Mouse (Mus musculus): Measurements from ENCODE around the gene Vamp1. TPM values are rescaled to one million over a fixed set of nuclear protein-coding genes. Genes with fewer than 3 reads are reported as not detected.

The Vamp1 gene
- total and polyA plus RNA-seq, 3 experiments: 1.9 to 4.6 (median 3.1) TPM

DNA sequence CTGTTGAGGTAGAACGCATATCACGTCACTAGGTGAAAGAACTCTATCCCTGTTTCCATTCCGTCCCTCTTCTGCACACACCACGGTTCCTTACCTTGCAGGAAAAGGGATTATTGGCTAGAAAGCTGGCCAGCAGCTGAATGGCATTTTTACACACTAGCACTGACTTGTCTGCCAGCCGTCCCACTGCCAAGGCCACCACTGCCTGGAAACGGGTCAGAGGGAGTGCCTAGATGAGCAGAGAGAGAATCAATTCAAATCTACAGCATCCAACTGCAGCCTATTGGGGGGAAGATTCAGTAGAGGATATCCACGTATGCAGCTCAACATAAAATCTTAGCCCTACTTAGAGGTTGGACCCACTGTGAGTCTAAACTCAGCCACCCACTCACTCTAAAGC is 35.8 kb upstream of the Vamp1 start:
- no peaks in the 10 kb centered on the region for H3K27me3 ChIP-seq (replicated peaks)
- dilution Hi-C loops (cut with MboI; ENCODE audit: extremely low pct_ligation_motif_present, extremely low pct_unique_long_range_greater_than_20kb, low sequenced_read_pairs) (no loop called here), in situ Hi-C loops (cut with MboI; ENCODE audit: low pct_ligation_motif_present, low pct_unique_long_range_greater_than_20kb, low sequenced_read_pairs) (no loop called here)
- TF ChIP-seq MAZ (IDR thresholded peaks at IDR 0.05; ENCODE audit: low read depth, low read length): no peak
- no peak for TF ChIP-seq POLR2A (IDR thresholded peaks at IDR 0.05; ENCODE audit: low read depth, low read length)
- TF ChIP-seq KAT2A (IDR thresholded peaks at IDR 0.05; ENCODE audit: insufficient replicate concordance, low read length): no peak
- no peak for TF ChIP-seq MYC (IDR thresholded peaks at IDR 0.05; ENCODE audit: low read depth, low read length)
- TF ChIP-seq BHLHE40 (IDR thresholded peaks at IDR 0.05; ENCODE audit: low read depth, low read length): no peak
- no peak for TF ChIP-seq IRF4 (IDR thresholded peaks at IDR 0.05; ENCODE audit: low read depth, low read length)
- TF ChIP-seq USF1 (IDR thresholded peaks at IDR 0.05; ENCODE audit: low read depth, low read length): no peak
- TF ChIP-seq SIN3A (IDR thresholded peaks at IDR 0.05; ENCODE audit: low read length): no peak
- TF ChIP-seq UBTF (IDR thresholded peaks at IDR 0.05; ENCODE audit: low read depth, low read length): no peak
- no peak for DNase-seq (ENCODE audit: extremely low read depth)
- no peak overlapping the region for H3K9ac ChIP-seq (ENCODE audit: insufficient read depth, low read depth)
- H3K9me3 ChIP-seq (replicated peaks; ENCODE audit: low read length): no peaks in the 10 kb centered on the region
- H3K4me1 ChIP-seq (ENCODE audit: control insufficient read depth in 1 of 2, insufficient read depth in 2 of 2): no peaks in the 10 kb centered on the region
- no peak overlapping the region for H3K4me2 ChIP-seq (ENCODE audit: insufficient read depth, low read depth, poor library complexity, severe bottlenecking)
- H3K27ac ChIP-seq (ENCODE audit: insufficient read depth, low read depth): no peak overlapping the region
- no peak overlapping the region for H3K4me3 ChIP-seq (replicated peaks in 1 of 3; ENCODE audit: low read depth in 2 of 3, low read length in 2 of 3, poor library complexity in 1 of 3)
- no peaks in the 10 kb centered on the region for H3K79me2 ChIP-seq (replicated peaks; ENCODE audit: control insufficient read depth, extremely low read depth, insufficient read depth, poor library complexity, severe bottlenecking)
- peaks cover 77 to 91% of the 10 kb centered on the region in 2 experiments for H3K36me3 ChIP-seq (replicated peaks in 1 of 2; ENCODE audit: control insufficient read depth in 1 of 2, insufficient read depth in 1 of 2, low read length in 1 of 2)

- dilution Hi-C loops (cut with MboI; ENCODE audit: extremely low pct_ligation_motif_present, extremely low pct_unique_long_range_greater_than_20kb, low sequenced_read_pairs): no loop called here
- TF ChIP-seq BHLHE40 (IDR thresholded peaks at IDR 0.05; ENCODE audit: low read depth, low read length) (no peak), SMC3 (IDR thresholded peaks at IDR 0.05; ENCODE audit: low read depth, low read length) (no peak), NRF1 (IDR thresholded peaks at IDR 0.05; ENCODE audit: low read depth, low read length) (no peak), USF2 (conservative IDR thresholded peaks at IDR 0.05; ENCODE audit: low read depth, low read length) (no peak), PAX5 (IDR thresholded peaks at IDR 0.05; ENCODE audit: low read length) (no peak), MAFK (IDR thresholded peaks at IDR 0.05; ENCODE audit: insufficient replicate concordance, low read length) (no peak), ZNF384 (IDR thresholded peaks at IDR 0.05; ENCODE audit: low read depth, low read length) (no peak), NELFE (IDR thresholded peaks at IDR 0.05; ENCODE audit: low read depth, low read length) (no peak), CTCF (conservative IDR thresholded peaks at IDR 0.05 in 1 of 2, IDR thresholded peaks at IDR 0.05 in 1 of 2; ENCODE audit: low read depth in 2 of 2, low read length in 2 of 2) (no peak), MAZ (IDR thresholded peaks at IDR 0.05; ENCODE audit: low read depth, low read length) (no peak), USF1 (IDR thresholded peaks at IDR 0.05; ENCODE audit: low read depth, low read length) (no peak), SIN3A (IDR thresholded peaks at IDR 0.05; ENCODE audit: low read length) (no peak), POLR2AphosphoS2 (IDR thresholded peaks at IDR 0.05; ENCODE audit: low read depth, low read length) (no peak), RCOR1 (conservative IDR thresholded peaks at IDR 0.05; ENCODE audit: low read depth, low read length) (no peak), UBTF (IDR thresholded peaks at IDR 0.05; ENCODE audit: low read depth, low read length) (no peak), CHD1 (IDR thresholded peaks at IDR 0.05; ENCODE audit: low read depth, low read length) (no peak), JUN (IDR thresholded peaks at IDR 0.05; ENCODE audit: insufficient read depth, low read depth, low read length) (no peak), TBP (conservative IDR thresholded peaks at IDR 0.05; ENCODE audit: low read depth, low read length) (no peak), E2F4 (IDR thresholded peaks at IDR 0.05; ENCODE audit: insufficient replicate concordance, low read depth, low read length) (no peak)
- no peaks in the 10 kb centered on the region for H3K79me2 ChIP-seq (replicated peaks; ENCODE audit: control insufficient read depth, extremely low read depth, insufficient read depth, poor library complexity, severe bottlenecking)
- peaks cover 78 to 92% of the 10 kb centered on the region in 2 experiments for H3K36me3 ChIP-seq (replicated peaks in 1 of 2; ENCODE audit: control insufficient read depth in 1 of 2, insufficient read depth in 1 of 2, low read length in 1 of 2)
- H3K9me3 ChIP-seq (replicated peaks; ENCODE audit: low read length): no peaks in the 10 kb centered on the region
- H3K4me3 ChIP-seq (replicated peaks in 1 of 3; ENCODE audit: low read depth in 2 of 3, low read length in 2 of 3, poor library complexity in 1 of 3): no peak overlapping the region
- no peaks in the 10 kb centered on the region for H3K4me1 ChIP-seq (ENCODE audit: control insufficient read depth in 1 of 2, insufficient read depth in 2 of 2)
- H3K4me2 ChIP-seq (ENCODE audit: insufficient read depth, low read depth, poor library complexity, severe bottlenecking): no peak overlapping the region
- no peak for DNase-seq (ENCODE audit: extremely low read depth)
- in situ Hi-C loops (cut with MboI; ENCODE audit: low pct_ligation_motif_present, low pct_unique_long_range_greater_than_20kb, low sequenced_read_pairs): no loop called here
- no peaks in the 10 kb centered on the region for H3K27me3 ChIP-seq (replicated peaks)
- no peak overlapping the region for H3K27ac ChIP-seq (ENCODE audit: insufficient read depth, low read depth)
- H3K9ac ChIP-seq (ENCODE audit: insufficient read depth, low read depth): no peak overlapping the region
Observed at GRCm38 (mm10) chr6:125182133-125182532, 33.2 kb upstream of the Vamp1 start.

Data from CH12.LX (cell line).